Mouse (Mus musculus): ENCODE data around the gene Atp6v1b1.

The Atp6v1b1 gene

DNA sequence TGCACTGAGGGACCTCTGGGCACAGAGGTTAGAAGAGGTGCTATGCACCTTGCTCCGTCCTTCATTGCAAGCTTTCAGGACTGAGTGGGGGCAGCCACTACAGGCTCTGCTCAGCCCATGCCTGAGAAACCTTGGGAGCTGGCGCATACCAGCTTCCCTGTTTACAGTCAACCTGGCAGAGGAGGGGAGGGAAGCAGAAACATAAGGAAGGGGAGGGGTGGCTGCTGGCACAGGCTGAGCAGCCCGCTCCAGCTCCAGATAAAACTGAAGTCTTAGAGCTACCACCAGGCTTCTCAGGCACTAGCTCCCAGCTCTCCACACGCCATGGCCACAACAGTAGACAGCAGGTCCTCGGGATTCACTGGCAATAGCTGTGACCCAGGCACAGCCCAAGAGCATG, at the start of gene Atp6v1b1:
Gene Atp6v1b1 (plus strand): TSS at position 230 of the 400 bp plus-strand sequence.
- no peak for DNase-seq

DNA sequence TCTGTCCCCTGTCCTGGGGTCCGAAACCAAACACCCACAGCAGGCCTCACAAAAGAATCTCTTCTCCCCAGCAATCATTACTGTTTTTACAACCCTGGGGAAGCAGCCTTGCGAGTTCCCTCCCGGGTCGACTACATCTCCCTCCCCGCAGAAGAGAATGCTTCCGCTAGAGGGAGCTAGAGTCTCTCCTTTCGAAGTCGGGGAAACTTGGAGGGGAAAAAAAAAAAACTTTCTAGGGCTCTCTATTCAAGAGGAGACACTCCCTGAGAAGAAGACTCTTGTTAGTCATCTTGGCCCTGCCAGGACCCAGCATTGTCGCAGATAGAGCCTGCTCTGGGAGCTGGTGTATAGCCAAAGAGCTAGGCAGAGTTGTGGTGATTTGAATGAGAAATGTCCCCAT, 49.0 kb upstream of the Atp6v1b1 start:
- DNase-seq: peak; percentile 70

DNA sequence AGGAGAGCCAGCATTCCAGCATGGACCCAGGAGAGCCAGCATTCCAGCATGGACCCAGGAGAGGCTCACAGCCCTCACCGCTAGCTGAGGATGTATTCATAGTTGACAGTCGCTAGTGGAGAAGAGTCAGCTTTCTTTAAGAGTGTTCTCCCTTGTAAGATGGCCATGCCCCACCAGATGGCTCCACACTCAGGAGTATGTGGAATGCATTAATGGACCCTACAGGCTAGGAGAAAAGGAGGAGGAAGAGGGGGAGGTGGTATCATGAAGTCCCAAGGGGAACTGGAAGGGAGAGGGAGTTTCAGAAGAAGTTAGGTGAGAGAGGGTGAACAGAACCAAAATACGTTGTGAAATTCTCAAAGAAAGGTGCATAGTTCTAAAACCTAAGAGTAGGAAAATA, 47.1 kb upstream of the Atp6v1b1 start:
- no peak for DNase-seq

DNA sequence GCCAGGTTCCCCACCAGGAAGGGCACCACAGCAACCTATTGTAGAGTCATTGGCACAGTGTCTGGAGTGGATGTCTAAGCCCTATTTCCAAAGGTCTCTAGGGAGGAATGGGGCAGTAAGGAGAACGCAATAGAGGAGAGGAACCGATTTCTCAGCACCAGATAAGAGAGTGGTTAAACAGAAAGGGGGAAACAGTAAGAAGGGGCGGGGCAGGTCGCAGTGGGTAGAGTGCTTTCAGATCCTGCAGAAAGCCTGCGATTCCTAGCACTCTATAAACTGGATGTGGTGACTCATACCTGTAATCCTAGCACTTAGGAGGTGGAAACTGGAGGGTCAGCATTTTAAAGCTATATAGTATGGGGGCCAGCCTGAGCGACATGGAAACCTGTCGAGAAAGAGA, 46.1 kb upstream of the Atp6v1b1 start:
- no peak for DNase-seq

DNA sequence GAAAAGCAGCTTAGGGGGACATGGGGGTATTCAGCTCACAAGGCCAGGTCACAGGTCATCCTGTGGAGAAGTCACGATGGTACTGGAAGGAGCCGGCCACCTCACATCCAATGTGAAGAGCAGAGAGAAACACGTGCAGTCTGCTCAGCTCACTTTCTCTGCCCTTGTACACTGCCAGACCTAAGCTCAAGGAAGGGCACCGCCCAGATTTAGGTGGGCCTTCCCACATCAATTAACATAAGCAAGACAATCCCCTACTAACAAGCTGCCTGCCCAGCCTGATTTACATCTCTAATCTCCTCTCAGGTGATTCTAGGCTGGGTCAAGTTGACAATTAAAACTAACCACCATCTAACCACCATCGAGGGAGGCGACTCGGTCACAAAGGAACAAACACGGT, 44.9 kb upstream of the Atp6v1b1 start:
- DNase-seq: no peak

DNA sequence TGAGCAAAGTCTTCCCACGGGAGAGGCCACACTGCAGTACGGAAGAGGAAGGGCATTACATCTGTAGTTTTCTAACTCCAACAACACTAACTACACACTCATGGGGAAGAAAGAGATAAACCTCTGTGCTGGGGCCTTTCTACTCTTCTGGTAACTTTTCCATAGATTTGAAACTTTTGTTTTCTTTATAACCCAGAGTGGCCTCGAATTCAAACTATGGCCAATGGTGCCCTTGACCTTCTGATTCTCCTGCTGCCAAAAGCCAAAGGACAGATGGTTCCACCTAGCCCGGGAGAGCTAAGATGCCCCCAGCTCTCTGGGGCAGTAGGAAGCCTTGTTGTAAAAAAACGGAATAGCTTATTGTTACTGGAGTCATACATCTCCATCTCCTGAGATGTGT, 42.8 kb upstream of the Atp6v1b1 start:
- DNase-seq: no peak

DNA sequence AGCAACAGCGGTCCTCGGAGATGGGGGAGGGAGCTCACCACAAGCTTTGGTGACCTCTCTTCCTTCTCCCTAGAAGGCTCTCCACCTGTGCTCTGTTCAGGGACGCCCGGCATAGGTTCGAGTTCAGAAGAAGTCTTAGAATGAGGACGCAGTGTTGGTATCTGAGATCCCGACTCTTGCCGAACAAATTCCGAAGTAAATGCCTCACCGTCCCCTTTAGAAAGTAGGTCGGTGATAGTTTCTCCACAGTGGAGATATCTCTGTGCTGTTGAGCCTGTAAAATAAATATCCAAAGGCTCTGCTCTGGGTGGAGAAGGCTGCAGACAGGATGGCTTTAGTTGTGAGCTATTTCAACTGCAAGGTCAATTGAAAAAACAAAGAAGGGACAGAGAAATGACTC, 41.8 kb upstream of the Atp6v1b1 start:
- DNase-seq: no peak

DNA sequence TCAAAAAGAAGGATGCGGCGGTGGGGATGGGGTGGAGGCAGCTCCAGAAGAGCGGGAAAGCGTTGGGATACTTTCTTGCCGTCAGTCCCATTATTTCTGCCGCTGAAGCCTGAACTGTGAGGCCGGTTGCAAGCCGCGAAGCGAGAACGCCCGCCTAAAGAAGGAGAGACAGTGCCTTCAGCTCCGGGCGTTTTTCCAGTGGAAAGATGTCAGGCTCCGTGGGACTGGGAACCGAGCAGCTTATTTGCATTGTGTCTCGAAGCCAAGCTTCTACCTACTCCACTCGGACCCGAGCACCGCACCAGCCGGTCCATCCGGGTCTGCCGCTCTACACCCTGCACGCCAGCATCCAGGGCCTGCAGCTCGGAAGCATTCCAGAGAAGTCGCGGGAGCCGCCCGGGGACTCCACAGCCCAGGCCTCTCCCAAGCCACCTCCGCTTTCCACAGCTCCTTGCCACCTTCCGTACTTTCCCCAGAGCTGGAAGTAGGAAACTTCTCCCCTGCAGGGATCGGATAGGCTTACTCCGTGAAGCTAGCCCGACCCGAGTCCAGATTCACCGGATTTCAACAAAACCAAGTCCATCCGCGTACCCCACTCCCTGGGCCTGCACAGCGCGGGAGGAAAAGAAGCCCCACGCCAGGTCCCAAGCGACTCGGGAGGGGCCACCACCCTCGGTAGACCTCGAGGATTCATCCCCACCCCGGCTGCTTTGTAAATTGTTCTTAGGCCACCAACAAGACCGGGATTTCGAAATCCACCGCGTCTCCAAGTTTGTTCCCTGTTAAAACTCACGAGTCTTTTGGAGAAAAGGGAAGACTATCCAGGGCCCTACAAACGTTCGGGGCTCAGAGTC, 40.4 kb upstream of the Atp6v1b1 start:
- no peak for DNase-seq

DNA sequence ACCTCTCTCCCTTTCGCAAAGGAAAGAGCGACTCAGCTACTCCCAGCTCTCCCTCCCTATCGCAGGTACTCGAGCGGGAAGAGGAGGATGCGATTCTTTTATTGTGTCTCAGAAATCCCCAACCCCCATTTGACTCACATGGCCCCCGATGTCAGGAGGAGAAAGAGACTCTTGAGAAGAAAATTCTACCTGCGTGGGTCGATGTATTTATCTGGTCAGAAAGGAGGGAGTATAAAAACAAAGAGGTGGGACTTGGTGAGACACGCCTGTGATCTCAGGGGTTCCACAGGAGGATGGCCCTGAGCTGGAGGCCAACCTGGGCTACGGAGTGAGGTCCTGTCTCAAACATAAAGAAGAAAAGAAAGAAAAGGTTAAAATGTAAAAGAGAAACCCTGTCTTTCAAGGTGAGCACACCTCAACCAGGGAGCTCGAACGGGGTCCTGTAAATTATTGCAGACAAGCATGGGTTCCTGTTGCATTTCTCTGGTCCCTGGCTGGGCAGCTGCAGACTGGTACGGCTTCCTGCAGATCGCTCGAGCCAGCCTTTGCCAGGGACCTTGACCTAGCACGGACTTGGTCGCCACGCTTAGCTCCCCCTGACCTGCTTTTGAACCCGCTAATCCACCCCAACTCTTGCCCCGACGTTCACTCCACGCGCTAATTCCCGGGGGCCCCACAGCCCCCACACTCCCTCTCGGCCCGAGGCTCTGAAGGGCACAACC, 39.6 kb upstream of the Atp6v1b1 start:
- DNase-seq: no peak

DNA sequence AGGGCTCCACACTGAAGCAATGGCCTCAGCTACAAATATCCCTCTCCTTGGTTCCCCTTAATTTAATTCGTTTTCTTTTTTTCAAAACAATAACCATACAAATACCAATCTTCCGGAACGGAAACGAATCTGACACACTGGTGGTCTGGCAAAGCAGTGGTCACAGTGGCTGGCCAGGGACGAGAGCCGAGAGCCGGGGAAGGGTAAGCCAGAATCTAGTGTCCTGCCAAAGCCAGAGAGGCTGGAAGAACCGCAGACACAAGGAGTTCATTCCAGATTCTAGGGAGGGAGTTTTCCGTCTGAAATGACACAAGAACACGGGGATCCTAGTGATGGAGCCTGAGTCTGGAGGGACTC, 39.1 kb upstream of the Atp6v1b1 start:
- no peak for DNase-seq

DNA sequence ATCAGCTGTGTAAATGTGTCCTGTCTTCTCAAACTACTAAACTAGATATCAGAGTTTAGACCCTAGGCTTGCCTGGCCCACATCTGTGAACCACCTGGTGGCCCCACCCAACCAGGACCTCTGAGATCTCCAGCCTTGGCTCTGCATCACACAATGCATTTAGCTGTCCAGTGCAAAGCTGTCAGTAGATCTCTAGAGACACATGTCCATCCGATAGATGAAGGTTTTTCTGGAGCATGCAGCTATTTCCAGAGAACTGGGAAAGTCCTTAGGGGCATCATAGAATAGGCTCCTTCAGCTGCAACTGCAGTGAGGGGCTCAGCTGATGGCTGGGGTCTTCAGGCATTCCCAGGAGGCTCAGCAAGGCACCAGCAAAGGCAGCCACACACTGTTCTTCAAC, 38.5 kb upstream of the Atp6v1b1 start:
- DNase-seq: no peak

DNA sequence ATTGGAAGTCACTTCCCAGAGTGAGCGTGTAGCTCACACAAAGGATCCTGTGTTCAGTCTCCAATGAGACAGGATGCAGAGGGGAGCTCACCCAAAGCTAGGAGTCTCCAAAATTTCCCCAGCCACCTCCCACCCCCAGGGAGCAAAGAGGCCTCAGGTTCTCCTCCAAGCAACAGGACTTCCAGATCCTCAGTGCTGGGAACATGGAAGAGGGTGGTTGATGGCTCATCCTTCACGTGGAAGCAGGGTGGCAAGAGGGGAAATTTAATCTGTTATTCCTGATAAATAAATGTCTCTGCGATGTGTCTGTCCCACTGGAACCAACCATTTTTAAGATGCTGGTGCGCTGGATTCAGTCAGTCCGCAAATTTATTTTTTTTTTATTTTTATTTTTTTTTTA, 38.1 kb upstream of the Atp6v1b1 start:
- no peak for DNase-seq

DNA sequence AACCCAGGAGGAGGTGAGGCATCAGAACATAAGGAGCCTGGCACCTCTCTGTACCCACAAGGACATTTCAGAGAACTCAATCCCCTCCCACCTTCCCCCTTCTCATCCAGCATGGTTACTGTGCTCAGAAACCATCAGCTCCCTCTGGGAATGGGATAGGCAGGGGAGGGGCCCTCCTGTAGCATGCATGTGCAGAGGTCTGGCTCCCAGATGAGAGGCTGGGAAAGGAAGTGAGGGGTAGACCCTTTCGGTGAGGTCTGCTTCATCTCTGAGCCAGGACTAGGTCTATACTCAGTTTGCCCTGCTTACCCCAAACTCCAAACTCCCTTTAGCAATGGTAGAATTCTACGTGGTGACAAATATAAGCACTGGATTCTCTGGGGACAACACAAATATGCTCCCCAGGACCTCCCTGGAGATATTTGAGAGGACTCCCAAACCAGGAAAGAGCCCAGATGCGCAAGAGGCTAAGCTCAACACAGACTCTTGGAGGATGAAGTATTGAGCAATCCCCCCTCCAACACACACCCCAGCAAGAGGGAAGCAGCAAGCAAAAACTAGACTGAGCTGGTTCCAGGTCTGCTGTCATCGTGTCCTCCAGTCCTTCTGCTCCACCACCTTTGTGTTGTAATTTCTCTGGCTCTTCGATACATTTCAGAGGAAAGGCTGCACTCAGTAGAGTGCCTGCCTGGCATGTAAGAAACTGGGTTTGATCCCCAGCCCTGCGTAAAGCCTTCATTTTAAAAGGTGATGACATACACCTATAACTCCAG, 34.9 kb upstream of the Atp6v1b1 start:
- DNase-seq: no peak

DNA sequence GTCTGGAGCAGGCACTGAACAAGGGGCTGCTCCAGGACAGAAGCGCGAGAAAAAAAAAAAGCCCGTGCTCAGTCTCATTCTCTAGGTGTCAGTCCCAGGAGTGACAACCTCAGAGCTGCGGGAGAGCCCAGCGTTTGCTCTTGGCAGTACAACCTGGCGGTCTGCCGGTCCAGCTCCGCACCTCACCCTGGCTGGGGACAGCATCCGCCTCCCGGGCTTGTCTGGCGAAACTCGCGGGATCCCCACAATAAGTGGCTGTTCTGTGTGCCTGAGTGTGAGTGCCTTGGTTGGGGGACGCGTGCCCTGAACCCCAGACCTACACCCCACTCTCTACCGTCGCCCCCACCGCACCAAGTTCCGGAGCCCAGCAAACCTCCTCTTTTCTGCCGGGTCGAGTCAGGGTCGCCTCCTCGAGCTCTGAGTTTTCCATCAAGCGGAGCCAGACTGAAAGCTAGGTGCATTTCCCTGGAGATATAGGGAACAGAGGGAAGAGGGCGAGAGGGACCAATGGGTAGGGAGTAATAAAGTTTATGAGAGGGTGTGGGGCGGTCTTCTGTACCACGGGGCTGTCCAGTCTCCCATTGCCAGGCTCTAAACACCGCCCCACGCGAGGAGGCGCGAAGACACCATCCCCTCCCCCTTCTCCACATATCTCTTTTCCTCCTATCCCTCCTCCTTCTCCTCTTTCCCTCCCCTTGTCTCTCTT, 32.3 kb upstream of the Atp6v1b1 start:
- no peak for DNase-seq

DNA sequence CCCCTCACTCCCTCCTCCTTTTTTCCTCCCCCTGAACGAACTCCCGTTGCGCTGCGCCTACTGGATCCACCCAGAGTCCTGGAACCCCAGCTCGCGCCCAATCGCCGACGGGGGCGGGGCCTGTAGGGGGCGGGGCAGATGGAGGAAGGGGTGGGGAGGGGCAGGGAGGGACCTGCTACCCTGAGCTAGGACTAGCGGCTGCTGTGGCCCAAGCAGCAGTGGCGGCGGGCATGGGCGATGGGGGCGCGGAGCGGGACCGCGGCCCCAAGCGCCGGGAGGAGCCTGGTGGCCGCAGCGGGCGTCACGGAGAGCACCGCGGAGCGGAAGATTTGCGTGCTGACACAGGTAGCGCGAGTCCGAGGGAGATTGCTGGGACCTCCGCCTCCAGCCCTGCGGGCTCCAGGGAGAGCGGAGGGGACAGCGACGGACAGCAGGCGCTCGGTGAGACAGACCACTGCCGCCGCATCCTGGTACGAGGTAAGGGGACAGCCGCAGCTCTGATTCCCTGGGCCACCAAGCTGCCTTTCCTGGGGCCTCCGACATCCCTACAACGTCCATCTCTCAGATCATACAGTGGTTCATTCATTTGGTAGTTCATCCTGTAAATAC, 31.6 kb upstream of the Atp6v1b1 start, which contains the start of gene Vax2:
Gene Vax2 (plus strand): TSS at position 198 of the 609 bp plus-strand sequence.
- peak; percentile 61 for DNase-seq

DNA sequence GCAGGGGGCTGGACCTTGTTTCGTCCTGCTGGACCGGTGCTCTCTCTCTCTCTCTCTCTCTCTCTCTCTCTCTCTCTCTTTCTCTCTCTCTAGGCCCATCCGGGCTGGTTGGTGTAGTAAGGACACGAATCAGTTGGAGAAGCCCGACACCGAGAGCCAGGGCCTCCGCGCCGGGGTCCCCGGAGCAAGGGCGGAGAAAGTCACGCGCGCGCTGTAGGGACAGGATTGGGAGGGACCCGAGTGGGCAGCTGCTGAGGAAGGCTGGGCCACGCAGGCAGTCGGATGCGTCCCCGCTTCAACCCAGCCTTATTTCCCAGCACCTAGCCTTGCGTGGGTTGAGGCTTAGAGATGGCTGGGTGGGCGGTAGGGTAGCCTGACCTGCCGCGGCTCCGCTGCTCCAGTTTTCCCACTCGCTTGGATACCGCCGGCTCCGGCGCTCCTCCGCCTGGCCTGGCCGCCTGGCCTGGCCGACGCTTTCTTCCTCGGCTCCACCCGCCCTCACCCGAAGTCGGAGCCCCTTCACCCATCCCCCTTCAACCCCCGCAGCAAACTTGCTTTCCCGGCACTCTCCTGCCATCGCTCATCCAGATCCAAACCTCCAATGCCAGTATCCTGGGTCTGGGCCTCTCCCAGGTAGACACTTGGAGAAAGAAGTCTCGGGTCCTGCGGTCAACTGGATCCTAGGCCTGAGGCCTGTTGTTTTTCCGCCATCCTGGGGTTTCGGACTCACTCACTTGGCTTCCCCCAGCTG, 30.9 kb upstream of the Atp6v1b1 start:
- DNase-seq: no peak

DNA sequence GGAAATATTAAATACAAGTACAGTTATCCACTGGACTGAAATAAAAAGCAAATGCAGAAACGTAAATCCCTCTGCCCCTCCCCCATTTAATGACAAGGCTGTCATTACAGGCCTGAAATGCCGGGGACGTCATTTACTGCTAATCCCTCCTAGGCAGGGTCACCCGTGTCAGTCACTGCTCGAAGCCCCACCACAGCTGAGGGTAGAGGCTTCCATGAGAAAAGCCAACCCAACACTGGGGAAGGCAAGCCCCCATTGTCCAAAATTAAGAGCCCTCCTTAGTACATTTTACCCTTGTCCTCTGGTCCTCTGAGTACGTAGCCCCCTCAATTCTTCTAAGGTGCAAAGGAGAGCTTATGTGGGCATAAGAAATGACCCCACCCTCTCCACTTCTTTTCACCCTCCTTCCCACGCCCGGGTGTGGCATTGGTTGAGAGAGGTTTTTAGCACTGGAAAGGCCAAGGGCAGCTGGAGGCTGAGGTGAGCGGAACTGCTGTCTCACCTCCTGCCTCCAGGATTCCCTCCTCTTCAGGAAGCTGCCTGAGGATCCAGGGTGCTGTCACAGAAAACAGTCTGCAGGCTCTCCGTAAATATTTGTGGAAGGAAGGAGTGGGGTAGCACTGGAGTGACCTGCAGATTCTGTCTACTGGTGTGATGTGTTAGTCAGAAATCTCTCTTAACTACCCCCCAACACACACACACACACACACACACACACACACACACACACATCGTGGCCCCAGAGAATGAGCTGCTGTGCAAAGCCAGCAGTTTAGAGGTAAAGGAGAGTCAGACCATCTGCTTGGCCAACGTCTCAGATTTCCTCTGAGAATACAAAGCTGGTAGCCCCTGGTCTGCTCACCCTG, 29.3 kb upstream of the Atp6v1b1 start:
- DNase-seq: no peak

DNA sequence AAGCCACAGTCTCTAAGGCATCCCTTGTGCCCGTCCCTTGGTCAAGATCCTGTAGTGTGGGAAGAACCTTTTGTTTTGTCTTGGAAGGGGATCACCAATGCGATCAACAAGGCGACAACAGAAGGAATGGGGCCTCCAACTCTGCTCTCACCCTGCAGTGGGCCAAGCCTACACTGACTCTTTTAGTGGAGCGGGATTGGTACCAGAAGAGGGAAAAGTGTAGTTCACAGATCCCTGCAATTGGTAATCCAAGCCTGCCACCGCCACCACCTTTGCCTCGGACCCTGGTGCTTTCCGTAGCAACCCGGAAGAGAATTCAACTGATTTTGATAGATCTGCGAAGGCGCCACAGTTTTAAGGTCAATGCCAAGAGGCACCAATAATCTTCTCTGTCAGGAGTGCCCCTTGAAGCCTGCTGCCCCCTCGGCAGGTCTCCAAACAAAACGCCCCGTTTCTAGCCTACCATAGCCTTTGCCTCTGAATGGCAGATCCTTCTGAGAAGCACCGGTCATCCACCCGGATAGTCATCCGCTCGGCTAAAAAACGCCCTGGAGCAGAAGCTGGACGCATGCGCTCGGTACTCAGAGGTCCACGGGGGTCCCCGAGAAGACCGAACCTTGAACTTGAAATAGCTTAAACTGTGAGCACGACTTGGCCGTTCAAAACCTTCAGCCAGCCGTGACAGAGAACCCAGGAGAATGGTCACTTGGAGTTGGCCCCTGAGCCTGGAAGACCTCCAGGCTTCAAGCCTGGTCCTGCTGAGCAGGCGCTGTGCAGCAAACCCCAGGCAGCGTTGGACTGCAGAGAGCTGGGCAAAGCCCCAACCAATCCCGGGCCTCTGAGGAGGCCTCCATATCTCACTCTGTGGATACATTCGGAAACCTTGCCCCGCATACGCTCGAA, 28.3 kb upstream of the Atp6v1b1 start:
- DNase-seq: no peak

DNA sequence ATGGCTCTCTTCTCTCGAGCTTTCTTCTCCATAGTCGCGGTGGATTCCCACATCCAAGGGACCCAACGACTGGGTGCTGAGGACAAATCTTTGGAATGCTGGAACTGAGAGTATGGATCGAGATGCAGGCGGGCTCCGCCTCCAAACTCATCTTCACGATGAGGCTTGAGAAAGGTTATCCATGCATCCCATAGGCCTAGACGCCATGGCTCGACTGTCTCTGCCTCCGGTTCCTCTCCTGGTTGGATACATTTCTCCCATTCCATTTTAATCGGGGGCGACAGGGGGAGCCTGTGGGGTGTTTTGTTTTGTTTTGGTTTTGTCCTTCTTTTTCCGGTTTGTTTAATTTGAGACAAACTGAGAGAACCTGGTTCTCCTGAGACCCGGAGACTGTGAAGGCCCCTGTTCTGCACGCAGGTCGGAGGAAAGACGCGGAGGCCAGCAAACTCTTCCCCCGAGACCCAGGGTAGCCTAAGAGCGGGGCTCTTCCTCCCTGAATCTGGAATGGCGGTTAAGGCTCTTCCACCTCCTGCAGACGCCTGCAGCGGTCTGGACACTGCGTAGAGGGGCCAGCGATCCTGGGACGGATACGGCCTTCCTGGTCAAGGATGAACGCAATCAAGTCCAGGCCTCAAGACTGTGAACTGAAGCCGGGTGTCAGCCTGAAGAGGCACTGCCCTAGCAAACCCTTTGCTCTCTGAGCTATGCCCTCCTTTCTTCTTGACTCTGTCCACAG, 27.2 kb upstream of the Atp6v1b1 start:
- no peak for DNase-seq

All from lung, postnatal 36 days (tissue).